Comparison of ENCODE assay signal across 9 mouse cellular contexts in genomic region chr17:25427441-25427840, GRCm38 (mm10). TPM values are rescaled to one million over a fixed set of nuclear protein-coding genes. Genes with fewer than 3 reads are reported as not detected.
DNase-seq lines count a peak whose midpoint lies in the region; ATAC-seq lines count a peak whose summit lies in the region.
"Had no signal": no experiment of that assay in that cellular context is flagged by ENCODE, and none has a peak within 500 bp of the region (broad histone marks: within the 10 kb centered on the region; RNA-seq: fewer than 3 reads in every experiment).

No protein-coding gene starts in this region.

- intact Hi-C loops in left cerebral cortex, postnatal 14 days (cut with DNase I) = no loop called here

- 25% methylated on average over 10 of the region's 10 CpGs for WGBS in embryonic facial prominence, embryonic 14.5 days

- H3K4me1 ChIP-seq in embryonic facial prominence, embryonic 14.5 days (ENCODE audit: control insufficient read depth, insufficient read depth, low read length) = peaks cover 44% of the 10 kb centered on the region

- DNase-seq in left cerebral cortex, postnatal 14 days (ENCODE audit: low spot score in 2 of 2) = peak; percentile 27 to 54
- no peak for DNase-seq in left cerebral cortex, adult 9 months (ENCODE audit: low spot score in 2 of 2)
- peak; percentile 82 for DNase-seq in adrenal gland, postnatal 25 days
- peak; percentile 86 for DNase-seq in embryonic facial prominence, embryonic 14.5 days (ENCODE audit: low spot score)
- peak; percentile 71 for DNase-seq in lung, postnatal 10 days
- no peak for DNase-seq in adipocyte (ENCODE audit: low spot score)
- DNase-seq in thymus, postnatal 4 days = no peak

- no peaks in the 10 kb centered on the region for H3K36me3 ChIP-seq in embryonic facial prominence, embryonic 14.5 days (ENCODE audit: control insufficient read depth, insufficient read depth, low read length)

- H3K9ac ChIP-seq in embryonic facial prominence, embryonic 14.5 days (ENCODE audit: low read depth, low read length) = 0 out of 2 replicates have a peak overlapping the region, but pooled peaks have one; percentile 19

- no peak overlapping the region for H3K27ac ChIP-seq in embryonic facial prominence, embryonic 14.5 days (replicated peaks; ENCODE audit: low read depth, low read length)

- no peak overlapping the region for H3K4me3 ChIP-seq in embryonic facial prominence, embryonic 14.5 days (ENCODE audit: low read depth, low read length)
- H3K4me3 ChIP-seq: myocyte had no signal

- peak; percentile 51 for ATAC-seq in embryonic facial prominence, embryonic 14.5 days (ENCODE audit: low read depth)
- no peak for ATAC-seq in erythroblast, adult 5-6 weeks (replicated peaks; ENCODE audit: low FRiP score, poor library complexity, severe bottlenecking)

- no peaks in the 10 kb centered on the region for H3K9me3 ChIP-seq in embryonic facial prominence, embryonic 14.5 days (ENCODE audit: control insufficient read depth, low read length)

- 0 out of 2 replicates have a peak, but pooled peaks cover 4% of the 10 kb centered on the region for H3K27me3 ChIP-seq in embryonic facial prominence, embryonic 14.5 days (replicated peaks; ENCODE audit: control insufficient read depth, insufficient read depth, low read length)

- no peak overlapping the region for H3K4me2 ChIP-seq in embryonic facial prominence, embryonic 14.5 days (ENCODE audit: low read depth, low read length)

RNA-seq across cellular contexts. Expression of gene Cacna1h, which starts 6.1 kb away (rescaled TPM):
- 10 to 100 TPM; 42.1 to 43.2 TPM for total RNA-seq in left cerebral cortex, postnatal 14 days (2021)
- total RNA-seq in adrenal gland, postnatal 25 days (2021) = 100 and 109 TPM in 2 replicates
- polyA plus RNA-seq in embryonic facial prominence, embryonic 14.5 days (2014; fragmentation: Nextera tagmentation; extraction: Ambion mirVana) = 4.9 and 5.2 TPM in 2 replicates
- 0.21 TPM in 1 of 2 replicates, not detected in the other for total RNA-seq in erythroblast, adult 5-6 weeks (2015; ENCODE audit: low replicate concordance)
- total RNA-seq in erythroblast, adult 5-6 weeks (2017; ENCODE audit: low replicate concordance) = under 0.01 and 0.43 TPM in 2 replicates

RNA-seq across cellular contexts. Expression of gene Tekt4, which starts 27.0 kb away (rescaled TPM):
- 1 to 10 TPM; 1.5 to 3.8 TPM for total RNA-seq in left cerebral cortex, postnatal 14 days (2021)
- total RNA-seq in adrenal gland, postnatal 25 days (2021) = not detected in 2 replicates
- polyA plus RNA-seq in embryonic facial prominence, embryonic 14.5 days (2014; fragmentation: Nextera tagmentation; extraction: Ambion mirVana) = 0.22 and 3.0 TPM in 2 replicates
- total RNA-seq in erythroblast, adult 5-6 weeks (2015; ENCODE audit: low replicate concordance) = not detected in 2 replicates
- not detected in 2 replicates for total RNA-seq in erythroblast, adult 5-6 weeks (2017; ENCODE audit: low replicate concordance)
- polyA plus RNA-seq: myocyte had no signal

RNA-seq across cellular contexts. Expression of gene Tpsg1, which starts 58.4 kb away (rescaled TPM):
- total RNA-seq in left cerebral cortex, postnatal 14 days (2021) = not detected
- total RNA-seq in adrenal gland, postnatal 25 days (2021) = not detected in 2 replicates
- 8.0 and 9.5 TPM in 2 replicates for polyA plus RNA-seq in embryonic facial prominence, embryonic 14.5 days (2014; fragmentation: Nextera tagmentation; extraction: Ambion mirVana)
- not detected in 2 replicates for total RNA-seq in erythroblast, adult 5-6 weeks (2015; ENCODE audit: low replicate concordance)
- not detected in 2 replicates for total RNA-seq in erythroblast, adult 5-6 weeks (2017; ENCODE audit: low replicate concordance)
- polyA plus RNA-seq: myocyte had no signal

Comparison
In these comparisons a context has a peak if more than half of its experiments do, and no peak if none do; other contexts are left out.
1. DNase-seq: peak in left cerebral cortex, postnatal 14 days (2 of 2), adrenal gland, postnatal 25 days (single experiment), embryonic facial prominence, embryonic 14.5 days (single experiment) and lung, postnatal 10 days (single experiment); none in left cerebral cortex, adult 9 months (0 of 2), adipocyte (single experiment) and thymus, postnatal 4 days (single experiment).
2. RNA of gene Cacna1h, which starts 6.1 kb away (total RNA-seq): 100 to 109 TPM in adrenal gland, postnatal 25 days and 42.1 to 43.2 TPM in left cerebral cortex, postnatal 14 days; under 0.01 to 0.43 TPM in erythroblast, adult 5-6 weeks; every median in the first group is over 10 times any median in the second.